Mouse (Mus musculus): Measurements from ENCODE around the gene Mei1.
A peak's percentile ranks its signal among the peaks of the same experiment; 100 is the strongest.

The Mei1 gene

GRCm38 (mm10) chr15:82069898-82070297, at the start of gene Mei1:
Gene Mei1 (plus strand): TSS chr15:82069996.
- no peak for DNase-seq (ENCODE audit: low spot score in 2 of 2)

- peak in 1 of 2 experiments; percentile 30 for DNase-seq (ENCODE audit: low spot score in 2 of 2)
These were observed 47.2 kb upstream of the Mei1 start for GRCm38 (mm10) chr15:82022535-82023088.

GRCm38 (mm10) chr15:82023965-82024635, 45.7 kb upstream of the Mei1 start:
- no peak for DNase-seq (ENCODE audit: low spot score in 2 of 2)

GRCm38 (mm10) chr15:82027276-82027675, 42.5 kb upstream of the Mei1 start:
- DNase-seq (ENCODE audit: low spot score in 2 of 2) = no peak

- DNase-seq (ENCODE audit: low spot score in 2 of 2) = no peak
These were observed 42.1 kb upstream of the Mei1 start for GRCm38 (mm10) chr15:82027726-82028125.

- no peak for DNase-seq (ENCODE audit: low spot score in 2 of 2)
These were observed 37.4 kb upstream of the Mei1 start for GRCm38 (mm10) chr15:82032386-82032785.

- DNase-seq (ENCODE audit: low spot score in 2 of 2) = no peak
These were observed 36.0 kb upstream of the Mei1 start, which contains the start of gene Desi1 for GRCm38 (mm10) chr15:82033762-82034161. Gene Desi1 (minus strand): TSS chr15:82033862.

GRCm38 (mm10) chr15:82035904-82036689, 33.7 kb upstream of the Mei1 start:
- peak in 1 of 2 experiments; percentile 45 for DNase-seq (ENCODE audit: low spot score in 2 of 2)

GRCm38 (mm10) chr15:82040650-82041049, 29.1 kb upstream of the Mei1 start:
- peak; percentile 58 to 59 for DNase-seq (ENCODE audit: low spot score in 2 of 2)

GRCm38 (mm10) chr15:82044166-82044784, 25.5 kb upstream of the Mei1 start:
- no peak for DNase-seq (ENCODE audit: low spot score in 2 of 2)

GRCm38 (mm10) chr15:82046246-82046891, 23.4 kb upstream of the Mei1 start:
- DNase-seq (ENCODE audit: low spot score in 2 of 2) = peak in 1 of 2 experiments; percentile 48

GRCm38 (mm10) chr15:82047080-82047883, 22.5 kb upstream of the Mei1 start, which contains the start of gene Snu13:
Gene Snu13 (minus strand): TSS chr15:82047598.
- peak; percentile 95 to 96 for DNase-seq (ENCODE audit: low spot score in 2 of 2)

GRCm38 (mm10) chr15:82052544-82052943, 17.3 kb upstream of the Mei1 start:
- DNase-seq (ENCODE audit: low spot score in 2 of 2) = no peak

- no peak for DNase-seq (ENCODE audit: low spot score in 2 of 2)
These were observed 11.0 kb upstream of the Mei1 start, which contains the start of gene 4930407I10Rik for GRCm38 (mm10) chr15:82058719-82059201. Gene 4930407I10Rik (plus strand): TSS chr15:82059151.

- no peak for DNase-seq (ENCODE audit: low spot score in 2 of 2)
These were observed 5.9 kb upstream of the Mei1 start for GRCm38 (mm10) chr15:82063909-82064308.

GRCm38 (mm10) chr15:82065511-82065910, 4.3 kb upstream of the Mei1 start:
- peak; percentile 69 to 82 for DNase-seq (ENCODE audit: low spot score in 2 of 2)

GRCm38 (mm10) chr15:82071816-82072469, 2.1 kb downstream of the Mei1 start:
- DNase-seq (ENCODE audit: low spot score in 2 of 2) = no peak

GRCm38 (mm10) chr15:82073490-82073889, 3.7 kb downstream of the Mei1 start:
- DNase-seq (ENCODE audit: low spot score in 2 of 2) = no peak

- DNase-seq (ENCODE audit: low spot score in 2 of 2) = no peak
These were observed 10.1 kb downstream of the Mei1 start for GRCm38 (mm10) chr15:82079883-82080282.

GRCm38 (mm10) chr15:82081161-82081560, 11.4 kb downstream of the Mei1 start:
- DNase-seq (ENCODE audit: low spot score in 2 of 2) = peak; percentile 52 to 56
